Mouse (Mus musculus): ENCODE data around the gene Adamtsl2.

DNA sequence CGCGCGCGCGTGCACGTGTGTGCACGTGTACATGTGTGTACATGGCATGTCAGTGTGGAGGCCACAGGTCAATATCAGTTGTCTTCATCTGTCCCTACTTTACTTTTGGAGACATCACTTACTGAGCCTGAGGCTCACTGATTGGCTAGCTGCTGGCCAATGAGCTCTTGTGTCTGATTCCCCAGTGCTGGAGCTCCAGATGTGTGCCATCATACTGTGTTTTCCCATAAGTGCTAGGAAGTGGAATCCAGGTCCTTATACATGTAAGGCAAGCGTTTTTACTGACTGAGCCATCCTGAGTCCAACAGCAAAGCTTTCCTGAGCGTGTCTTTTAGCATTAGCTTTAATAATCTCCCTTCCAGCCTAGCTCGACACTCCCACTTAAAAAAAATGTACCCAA is 35.0 kb downstream of the Adamtsl2 start:
- TF ChIP-seq CTCF (IDR thresholded peaks at IDR 0.05; ENCODE audit: control insufficient read depth, insufficient read depth, insufficient read length) = no peak
- TF ChIP-seq MAX (IDR thresholded peaks at IDR 0.05) = no peak
- no peak for TF ChIP-seq MYOD1 (IDR thresholded peaks at IDR 0.05; ENCODE audit: control insufficient read depth, insufficient read length, low read depth)
- TF ChIP-seq USF1 (IDR thresholded peaks at IDR 0.05; ENCODE audit: low read depth) = no peak
- TF ChIP-seq FOSL1 (IDR thresholded peaks at IDR 0.05; ENCODE audit: insufficient read depth, low read length, poor library complexity, severe bottlenecking) = no peak
